Mouse (Mus musculus): Measurements from ENCODE around the gene Leap2. TPM values are rescaled to one million over a fixed set of nuclear protein-coding genes. Genes with fewer than 3 reads are reported as not detected.

Gene Leap2
- polyA plus RNA-seq, 1 experiment from 2014 or later = not detected

- no peak for ATAC-seq (ENCODE audit: insufficient number of reproducible peaks, insufficient read depth, low FRiP score, low read depth)
- Histone ChIP-seq H3K4me2 (ENCODE audit: low read length) (no peak overlapping the region), H3K27ac (replicated peaks in 1 of 2; ENCODE audit: control insufficient read depth in 1 of 2, insufficient read depth in 1 of 2, low read depth in 2 of 2, low read length in 2 of 2) (no peak overlapping the region), H3K9me3 (ENCODE audit: control insufficient read depth, low read length) (no peaks in the 10 kb centered on the region), H3K4me3 (ENCODE audit: control insufficient read depth in 1 of 2, insufficient read depth in 1 of 2, low read depth in 1 of 2, low read length in 2 of 2) (no peak overlapping the region), H3K9ac (ENCODE audit: low read length) (no peak overlapping the region), H3K27me3 (ENCODE audit: control insufficient read depth, insufficient read depth, low read length) (peaks cover 47% of the 10 kb centered on the region), H3K4me1 (ENCODE audit: control insufficient read depth in 2 of 2, insufficient read depth in 2 of 2, low read length in 2 of 2) (peaks cover under 1 to 11% of the 10 kb centered on the region in 2 experiments; a peak in 2 of 4 replicates), H3K36me3 (ENCODE audit: control insufficient read depth, insufficient read depth, low read length) (no peaks in the 10 kb centered on the region)
- WGBS = 34% methylated on average over 5 of the region's 5 CpGs
These were observed 38.8 kb upstream of the Leap2 start for GRCm38 (mm10) chr11:53461727-53462126.

GRCm38 (mm10) chr11:53460192-53460591, 37.2 kb upstream of the Leap2 start:
- no peak overlapping the region for H3K4me2 ChIP-seq (ENCODE audit: low read length)
- peaks cover 37% of the 10 kb centered on the region for H3K27me3 ChIP-seq (ENCODE audit: control insufficient read depth, insufficient read depth, low read length)
- no peak overlapping the region for H3K27ac ChIP-seq (replicated peaks in 1 of 2; ENCODE audit: control insufficient read depth in 1 of 2, insufficient read depth in 1 of 2, low read depth in 2 of 2, low read length in 2 of 2)
- H3K36me3 ChIP-seq (ENCODE audit: control insufficient read depth, insufficient read depth, low read length) = no peaks in the 10 kb centered on the region
- H3K4me1 ChIP-seq (ENCODE audit: control insufficient read depth in 2 of 2, insufficient read depth in 2 of 2, low read length in 2 of 2) = peaks cover 0 to 5% of the 10 kb centered on the region in 2 experiments; a peak in 2 of 4 replicates
- no peak overlapping the region for H3K9ac ChIP-seq (ENCODE audit: low read length)
- WGBS = 59% methylated on average over 3 of the region's 3 CpGs
- no peaks in the 10 kb centered on the region for H3K9me3 ChIP-seq (ENCODE audit: control insufficient read depth, low read length)
- H3K4me3 ChIP-seq (ENCODE audit: control insufficient read depth in 1 of 2, insufficient read depth in 1 of 2, low read depth in 1 of 2, low read length in 2 of 2) = no peak overlapping the region
- ATAC-seq (ENCODE audit: insufficient number of reproducible peaks, insufficient read depth, low FRiP score, low read depth) = no peak

- H3K9ac ChIP-seq (ENCODE audit: low read length) = no peak overlapping the region
- H3K4me2 ChIP-seq (ENCODE audit: low read length) = no peak overlapping the region
- no peaks in the 10 kb centered on the region for H3K9me3 ChIP-seq (ENCODE audit: control insufficient read depth, low read length)
- ATAC-seq (ENCODE audit: insufficient number of reproducible peaks, insufficient read depth, low FRiP score, low read depth) = no peak
- no peak overlapping the region for H3K4me3 ChIP-seq (ENCODE audit: control insufficient read depth in 1 of 2, insufficient read depth in 1 of 2, low read depth in 1 of 2, low read length in 2 of 2)
- peaks cover 26% of the 10 kb centered on the region for H3K27me3 ChIP-seq (ENCODE audit: control insufficient read depth, insufficient read depth, low read length)
- peaks cover 0 to 4% of the 10 kb centered on the region in 2 experiments; a peak in 2 of 4 replicates for H3K4me1 ChIP-seq (ENCODE audit: control insufficient read depth in 2 of 2, insufficient read depth in 2 of 2, low read length in 2 of 2)
- H3K27ac ChIP-seq (replicated peaks in 1 of 2; ENCODE audit: control insufficient read depth in 1 of 2, insufficient read depth in 1 of 2, low read depth in 2 of 2, low read length in 2 of 2) = no peak overlapping the region
- no peaks in the 10 kb centered on the region for H3K36me3 ChIP-seq (ENCODE audit: control insufficient read depth, insufficient read depth, low read length)
- WGBS = 65% methylated on average over 3 of the region's 3 CpGs
These were observed 36.0 kb upstream of the Leap2 start for GRCm38 (mm10) chr11:53458996-53459395.

GRCm38 (mm10) chr11:53457372-53457954, 34.5 kb upstream of the Leap2 start:
- H3K9me3 ChIP-seq (ENCODE audit: control insufficient read depth, low read length) = no peaks in the 10 kb centered on the region
- 0 out of 2 replicates have a peak, but pooled peaks have one; percentile 18 for ATAC-seq (ENCODE audit: insufficient number of reproducible peaks, insufficient read depth, low FRiP score, low read depth)
- peaks cover 16% of the 10 kb centered on the region for H3K27me3 ChIP-seq (ENCODE audit: control insufficient read depth, insufficient read depth, low read length)
- H3K4me2 ChIP-seq (ENCODE audit: low read length) = peak overlapping the region; percentile 93
- H3K27ac ChIP-seq (replicated peaks in 1 of 2; ENCODE audit: control insufficient read depth in 1 of 2, insufficient read depth in 1 of 2, low read depth in 2 of 2, low read length in 2 of 2) = peak overlapping the region in 1 of 2 experiments; percentile 64; a peak in 2 of 4 replicates
- peak overlapping the region; percentile 61 to 69 for H3K4me3 ChIP-seq (ENCODE audit: control insufficient read depth in 1 of 2, insufficient read depth in 1 of 2, low read depth in 1 of 2, low read length in 2 of 2)
- 9% methylated on average over 29 of the region's 29 CpGs for WGBS
- H3K4me1 ChIP-seq (ENCODE audit: control insufficient read depth in 2 of 2, insufficient read depth in 2 of 2, low read length in 2 of 2) = no peaks in the 10 kb centered on the region
- H3K9ac ChIP-seq (ENCODE audit: low read length) = peak overlapping the region; percentile 74
- H3K36me3 ChIP-seq (ENCODE audit: control insufficient read depth, insufficient read depth, low read length) = no peaks in the 10 kb centered on the region

- Histone ChIP-seq H3K9me3 (ENCODE audit: control insufficient read depth, low read length) (no peaks in the 10 kb centered on the region), H3K27ac (replicated peaks in 1 of 2; ENCODE audit: control insufficient read depth in 1 of 2, insufficient read depth in 1 of 2, low read depth in 2 of 2, low read length in 2 of 2) (peak within 1 kb of the TSS in 1 of 2 experiments; percentile 64; a peak in 2 of 4 replicates), H3K4me1 (ENCODE audit: control insufficient read depth in 2 of 2, insufficient read depth in 2 of 2, low read length in 2 of 2) (no peaks in the 10 kb centered on the region), H3K4me2 (ENCODE audit: low read length) (peak within 1 kb of the TSS; percentile 93), H3K36me3 (ENCODE audit: control insufficient read depth, insufficient read depth, low read length) (no peaks in the 10 kb centered on the region), H3K4me3 (ENCODE audit: control insufficient read depth in 1 of 2, insufficient read depth in 1 of 2, low read depth in 1 of 2, low read length in 2 of 2) (peak within 1 kb of the TSS; percentile 61 to 69), H3K9ac (ENCODE audit: low read length) (peak within 1 kb of the TSS; percentile 74), H3K27me3 (ENCODE audit: control insufficient read depth, insufficient read depth, low read length) (peaks cover 8% of the 10 kb centered on the region)
- ATAC-seq (ENCODE audit: insufficient number of reproducible peaks, insufficient read depth, low FRiP score, low read depth) = peak; percentile 63
- WGBS = 2% methylated on average over 42 of the region's 42 CpGs
These were observed 33.8 kb upstream of the Leap2 start, which contains the start of the genes Gm10447 and Shroom1 for GRCm38 (mm10) chr11:53456474-53457371. Gene Gm10447, minus strand, starts transcription at chr11:53457110. Gene Shroom1, plus strand, starts transcription at chr11:53457205.

GRCm38 (mm10) chr11:53453031-53453430, 30.1 kb upstream of the Leap2 start:
- ATAC-seq (ENCODE audit: insufficient number of reproducible peaks, insufficient read depth, low FRiP score, low read depth) = no peak
- Histone ChIP-seq H3K4me1 (ENCODE audit: control insufficient read depth in 2 of 2, insufficient read depth in 2 of 2, low read length in 2 of 2) (peaks cover 0 to 4% of the 10 kb centered on the region in 2 experiments; a peak in 2 of 4 replicates), H3K27ac (replicated peaks in 1 of 2; ENCODE audit: control insufficient read depth in 1 of 2, insufficient read depth in 1 of 2, low read depth in 2 of 2, low read length in 2 of 2) (no peak overlapping the region), H3K36me3 (ENCODE audit: control insufficient read depth, insufficient read depth, low read length) (no peaks in the 10 kb centered on the region), H3K4me2 (ENCODE audit: low read length) (no peak overlapping the region), H3K4me3 (ENCODE audit: control insufficient read depth in 1 of 2, insufficient read depth in 1 of 2, low read depth in 1 of 2, low read length in 2 of 2) (no peak overlapping the region), H3K9ac (ENCODE audit: low read length) (no peak overlapping the region), H3K9me3 (ENCODE audit: control insufficient read depth, low read length) (no peaks in the 10 kb centered on the region), H3K27me3 (ENCODE audit: control insufficient read depth, insufficient read depth, low read length) (no peaks in the 10 kb centered on the region)
- 84% methylated on average over 5 of the region's 5 CpGs for WGBS

GRCm38 (mm10) chr11:53452396-53452795, 29.4 kb upstream of the Leap2 start:
- ATAC-seq (ENCODE audit: insufficient number of reproducible peaks, insufficient read depth, low FRiP score, low read depth) = no peak
- Histone ChIP-seq H3K4me1 (ENCODE audit: control insufficient read depth in 2 of 2, insufficient read depth in 2 of 2, low read length in 2 of 2) (peaks cover 0 to 4% of the 10 kb centered on the region in 2 experiments; a peak in 2 of 4 replicates), H3K36me3 (ENCODE audit: control insufficient read depth, insufficient read depth, low read length) (no peaks in the 10 kb centered on the region), H3K9me3 (ENCODE audit: control insufficient read depth, low read length) (no peaks in the 10 kb centered on the region), H3K4me2 (ENCODE audit: low read length) (no peak overlapping the region), H3K9ac (ENCODE audit: low read length) (no peak overlapping the region), H3K4me3 (ENCODE audit: control insufficient read depth in 1 of 2, insufficient read depth in 1 of 2, low read depth in 1 of 2, low read length in 2 of 2) (no peak overlapping the region), H3K27me3 (ENCODE audit: control insufficient read depth, insufficient read depth, low read length) (no peaks in the 10 kb centered on the region), H3K27ac (replicated peaks in 1 of 2; ENCODE audit: control insufficient read depth in 1 of 2, insufficient read depth in 1 of 2, low read depth in 2 of 2, low read length in 2 of 2) (no peak overlapping the region)
- WGBS = 92% methylated on average over 9 of the region's 9 CpGs
